Mouse (Mus musculus): ENCODE measurements at regions not wholly inside any gene's neighbourhood (a gene's known extent, or its start where the extent isn't known, plus 50 kb on each side); places are given as distances from the start of the nearest gene placed in this dataset.

GRCm38 (mm10) chr15:25494687-25495299 is 81.2 kb upstream of the Basp1 start:
- no peak overlapping the region for H3K4me3 ChIP-seq (ENCODE audit: control insufficient read depth in 1 of 2, insufficient read depth in 1 of 2, low read depth in 2 of 2, low read length in 2 of 2)
- H3K27ac ChIP-seq (ENCODE audit: control insufficient read depth, low read depth, low read length), result no peak overlapping the region
- no peak for DNase-seq (ENCODE audit: low read depth, low spot score)
- no peak overlapping the region for H3K9ac ChIP-seq (ENCODE audit: control insufficient read depth, low read depth, low read length, poor library complexity, severe bottlenecking)
- no peaks in the 10 kb centered on the region for H3K4me1 ChIP-seq (ENCODE audit: control insufficient read depth in 1 of 2, insufficient read depth in 2 of 2, low read length in 2 of 2)
- H3K79me2 ChIP-seq (ENCODE audit: control insufficient read depth, insufficient read depth, low read length, poor library complexity), result no peaks in the 10 kb centered on the region
- H3K27me3 ChIP-seq (ENCODE audit: control insufficient read depth in 1 of 2, insufficient read depth in 2 of 2, low read length in 2 of 2), result no peaks in the 10 kb centered on the region
- TF ChIP-seq TCF12 (IDR thresholded peaks at IDR 0.05; ENCODE audit: low read depth, low read length) (no peak), POLR2AphosphoS5 (IDR thresholded peaks at IDR 0.05; ENCODE audit: borderline replicate concordance, low read depth, low read length) (no peak), USF2 (IDR thresholded peaks at IDR 0.05; ENCODE audit: borderline replicate concordance in 1 of 2, insufficient read depth in 1 of 2, low read depth in 1 of 2, low read length in 2 of 2) (no peak), ZKSCAN1 (IDR thresholded peaks at IDR 0.05; ENCODE audit: low read depth, low read length) (no peak), RCOR1 (IDR thresholded peaks at IDR 0.05; ENCODE audit: low read depth, low read length) (no peak), POLR2A (IDR thresholded peaks at IDR 0.05; ENCODE audit: control insufficient read depth in 1 of 2, insufficient read depth in 1 of 2, low read depth in 1 of 2, low read length in 2 of 2, poor library complexity in 1 of 2) (no peak), ZNF384 (IDR thresholded peaks at IDR 0.05; ENCODE audit: low read depth, low read length) (no peak), GABPA (IDR thresholded peaks at IDR 0.05; ENCODE audit: low read depth, low read length) (no peak), JUND (IDR thresholded peaks at IDR 0.05; ENCODE audit: low read depth, low read length) (no peak), MAX (IDR thresholded peaks at IDR 0.05; ENCODE audit: low read length) (no peak), KAT2A (conservative IDR thresholded peaks at IDR 0.05; ENCODE audit: low read depth, low read length) (no peak), RAD21 (IDR thresholded peaks at IDR 0.05; ENCODE audit: low read depth, low read length) (no peak), CHD2 (IDR thresholded peaks at IDR 0.05; ENCODE audit: low read length) (no peak), ELF1 (IDR thresholded peaks at IDR 0.05; ENCODE audit: low read depth, low read length) (no peak), MAFK (IDR thresholded peaks at IDR 0.05; ENCODE audit: borderline replicate concordance, low read depth, low read length) (no peak), USF1 (IDR thresholded peaks at IDR 0.05; ENCODE audit: low read depth, low read length) (no peak), ZMIZ1 (IDR thresholded peaks at IDR 0.05; ENCODE audit: low read depth, low read length) (no peak)
- H3K9me3 ChIP-seq (replicated peaks; ENCODE audit: insufficient read depth, low read length), result no peaks in the 10 kb centered on the region
- no peaks in the 10 kb centered on the region for H3K36me3 ChIP-seq (ENCODE audit: control insufficient read depth in 1 of 2, insufficient read depth in 2 of 2, low read length in 2 of 2)

DNA sequence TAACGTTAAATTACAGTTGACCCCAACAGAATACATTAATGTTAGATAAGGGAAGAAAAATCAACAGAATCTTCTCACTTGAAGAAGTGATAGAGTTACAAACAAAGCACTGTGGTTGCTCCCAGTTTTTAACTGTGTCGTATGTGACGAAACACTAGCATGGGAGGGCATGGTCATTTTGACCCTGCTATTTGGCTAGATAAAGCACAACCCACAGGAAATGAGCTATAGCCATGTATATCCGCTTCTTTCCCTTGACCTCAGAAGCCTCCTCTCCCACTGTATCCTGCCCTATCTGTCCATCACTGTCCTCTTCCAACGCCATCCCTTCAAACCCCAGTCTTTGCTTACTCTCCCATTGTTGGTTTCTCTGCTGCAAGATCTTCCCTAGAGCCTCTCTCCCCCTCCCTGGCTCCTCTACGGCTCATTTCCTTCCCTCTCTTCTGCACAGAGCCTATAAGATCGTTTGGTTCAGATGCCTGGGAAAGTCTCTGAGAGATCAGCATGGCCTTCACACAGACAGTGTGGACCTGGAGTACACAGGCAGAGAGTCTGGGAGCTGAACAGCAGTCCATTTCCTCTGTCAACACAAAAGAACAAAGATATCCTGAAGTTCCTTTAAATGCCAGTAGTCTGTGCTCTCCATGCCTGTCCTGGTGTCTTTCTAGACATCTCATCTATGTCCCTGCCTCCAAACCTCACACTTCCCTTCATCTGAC is 82.5 kb upstream of the Basp1 start:
- Histone ChIP-seq H3K9ac (ENCODE audit: control insufficient read depth, low read depth, low read length, poor library complexity, severe bottlenecking) (no peak overlapping the region), H3K27ac (ENCODE audit: control insufficient read depth, low read depth, low read length) (no peak overlapping the region), H3K9me3 (replicated peaks; ENCODE audit: insufficient read depth, low read length) (no peaks in the 10 kb centered on the region), H3K79me2 (ENCODE audit: control insufficient read depth, insufficient read depth, low read length, poor library complexity) (no peaks in the 10 kb centered on the region), H3K4me1 (ENCODE audit: control insufficient read depth in 1 of 2, insufficient read depth in 2 of 2, low read length in 2 of 2) (no peaks in the 10 kb centered on the region), H3K4me3 (ENCODE audit: control insufficient read depth in 1 of 2, insufficient read depth in 1 of 2, low read depth in 2 of 2, low read length in 2 of 2) (no peak overlapping the region), H3K36me3 (ENCODE audit: control insufficient read depth in 1 of 2, insufficient read depth in 2 of 2, low read length in 2 of 2) (no peaks in the 10 kb centered on the region), H3K27me3 (ENCODE audit: control insufficient read depth in 1 of 2, insufficient read depth in 2 of 2, low read length in 2 of 2) (no peaks in the 10 kb centered on the region)
- DNase-seq (ENCODE audit: low read depth, low spot score), result no peak
- TF ChIP-seq MYB (IDR thresholded peaks at IDR 0.05; ENCODE audit: low read depth, low read length) (no peak), ZMIZ1 (IDR thresholded peaks at IDR 0.05; ENCODE audit: low read depth, low read length) (no peak), GABPA (IDR thresholded peaks at IDR 0.05; ENCODE audit: low read depth, low read length) (no peak), POLR2A (IDR thresholded peaks at IDR 0.05; ENCODE audit: control insufficient read depth in 1 of 2, insufficient read depth in 1 of 2, low read depth in 1 of 2, low read length in 2 of 2, poor library complexity in 1 of 2) (no peak), MXI1 (IDR thresholded peaks at IDR 0.05; ENCODE audit: low read depth, low read length) (no peak), SIN3A (IDR thresholded peaks at IDR 0.05; ENCODE audit: low read length) (no peak)
